Mouse (Mus musculus) forebrain, embryonic 16.5 days (tissue): ENCODE data around the gene Lrmda. TPM values are rescaled to one million over a fixed set of nuclear protein-coding genes. Genes with fewer than 3 reads are reported as not detected.

Experiments
- ATAC-seq: fragments of 200-750 bp; cut with Nextera tagmentation; 2 replicates; pipeline ENCODE4 v1.8.0; 2017; ENCODE audit warnings: mild to moderate bottlenecking, moderate library complexity
- H3K27ac ChIP-seq: fragments of 300-500 bp; sonication (generic); 2 replicates; pipeline ENCODE4 v1.5.1; 2014; ENCODE audit warnings: low read length, control low read depth
- H3K27me3 ChIP-seq: fragments of 300-500 bp; sonication (generic); replicated peaks from 2 replicates; pipeline ENCODE4 v1.6.1; 2014; ENCODE audit warnings: low read length; ENCODE audit not compliant: control insufficient read depth, insufficient read depth
- H3K36me3 ChIP-seq: fragments of 300-500 bp; sonication (generic); 2 replicates; pipeline ENCODE4 v1.6.1; 2014; ENCODE audit not compliant: control insufficient read depth, insufficient read depth
- H3K4me1 ChIP-seq: fragments of 300-500 bp; sonication (generic); replicated peaks from 2 replicates; pipeline ENCODE4 v1.6.1; 2014; ENCODE audit warnings: low read length; ENCODE audit not compliant: control insufficient read depth, insufficient read depth
- H3K4me2 ChIP-seq: fragments of 300-500 bp; sonication (generic); 2 replicates; pipeline ENCODE4 v1.6.1; 2014; ENCODE audit warnings: mild to moderate bottlenecking, low read length, control low read depth
- H3K4me3 ChIP-seq: fragments of 300-500 bp; sonication (generic); replicated peaks from 2 replicates; pipeline ENCODE4 v1.5.1; 2014; ENCODE audit warnings: mild to moderate bottlenecking, low read length, control low read depth
- H3K9ac ChIP-seq: fragments of 300-500 bp; sonication (generic); replicated peaks from 2 replicates; pipeline ENCODE4 v1.6.1; 2014; ENCODE audit warnings: low read depth, low read length, control low read depth
- H3K9me3 ChIP-seq: fragments of 300-500 bp; sonication (generic); 2 replicates; pipeline ENCODE4 v1.6.1; 2016; ENCODE audit warnings: low read length; ENCODE audit not compliant: control insufficient read depth
- WGBS: fragments of 180-500 bp; shearing (Covaris S2); extraction: QIAGEN DNeasy Blood & Tissue Kit; methylation state at CpG from one replicate; pipeline ENCODE4 v1.1.7; 2014; 5-methylcytosine and 5-hydroxymethylcytosine counted together
- polyA plus RNA-seq: library from polyadenylated mRNA; unstranded; fragments of >200 nt; fragmentation: Nextera tagmentation; extraction: Ambion mirVana; gene quantifications from 2 replicates; pipeline ENCODE4 v1.2.1, GENCODE M21; 2015

Lrmda gene
- polyA plus RNA-seq, 1 experiment from 2014 or later: not detected

GRCm38 (mm10) chr14:22552358-22552757, 532.8 kb downstream of the Lrmda start:
- 14% methylated on average over 4 of the region's 4 CpGs for WGBS
- H3K4me3 ChIP-seq: no peak overlapping the region
- no peak overlapping the region for H3K27ac ChIP-seq
- H3K4me2 ChIP-seq: no peak overlapping the region
- ATAC-seq: peak; percentile 79
- no peaks in the 10 kb centered on the region for H3K9me3 ChIP-seq
- H3K9ac ChIP-seq: no peak overlapping the region
- peaks cover 4% of the 10 kb centered on the region; the same call in 1 of the 2 replicates for H3K27me3 ChIP-seq
- H3K4me1 ChIP-seq: 0 out of 2 replicates have a peak, but pooled peaks cover 9% of the 10 kb centered on the region
- no peaks in the 10 kb centered on the region for H3K36me3 ChIP-seq

- no peak for ATAC-seq
- no peak overlapping the region for H3K27ac ChIP-seq
- no peaks in the 10 kb centered on the region for H3K9me3 ChIP-seq
- no peak overlapping the region for H3K4me3 ChIP-seq
- no peak overlapping the region for H3K4me2 ChIP-seq
- H3K4me1 ChIP-seq: 0 out of 2 replicates have a peak, but pooled peaks cover 9% of the 10 kb centered on the region
- peaks cover 4% of the 10 kb centered on the region; the same call in 1 of the 2 replicates for H3K27me3 ChIP-seq
- no peaks in the 10 kb centered on the region for H3K36me3 ChIP-seq
- WGBS: 7% methylated on average over 3 of the region's 3 CpGs
- H3K9ac ChIP-seq: no peak overlapping the region
Measured at GRCm38 (mm10) chr14:22552841-22553240, 533.3 kb downstream of the Lrmda start.

- no peaks in the 10 kb centered on the region for H3K9me3 ChIP-seq
- no peak overlapping the region for H3K9ac ChIP-seq
- peaks cover 4% of the 10 kb centered on the region; the same call in 1 of the 2 replicates for H3K27me3 ChIP-seq
- WGBS: 91% methylated on average over 3 of the region's 3 CpGs
- no peak overlapping the region for H3K27ac ChIP-seq
- no peak overlapping the region for H3K4me2 ChIP-seq
- no peak overlapping the region for H3K4me3 ChIP-seq
- 0 out of 2 replicates have a peak, but pooled peaks cover 9% of the 10 kb centered on the region for H3K4me1 ChIP-seq
- no peaks in the 10 kb centered on the region for H3K36me3 ChIP-seq
- no peak for ATAC-seq
Measured at GRCm38 (mm10) chr14:22553717-22554116, 534.2 kb downstream of the Lrmda start.

GRCm38 (mm10) chr14:22572486-22572885, 553.0 kb downstream of the Lrmda start:
- H3K27me3 ChIP-seq: peaks cover 24% of the 10 kb centered on the region
- ATAC-seq: no peak
- H3K36me3 ChIP-seq: no peaks in the 10 kb centered on the region
- H3K27ac ChIP-seq: no peak overlapping the region
- no peak overlapping the region for H3K4me2 ChIP-seq
- no peak overlapping the region for H3K9ac ChIP-seq
- no peak overlapping the region for H3K4me3 ChIP-seq
- H3K4me1 ChIP-seq: peaks cover 2% of the 10 kb centered on the region
- H3K9me3 ChIP-seq: no peaks in the 10 kb centered on the region
- WGBS: 57% methylated on average over 5 of the region's 5 CpGs

DNA sequence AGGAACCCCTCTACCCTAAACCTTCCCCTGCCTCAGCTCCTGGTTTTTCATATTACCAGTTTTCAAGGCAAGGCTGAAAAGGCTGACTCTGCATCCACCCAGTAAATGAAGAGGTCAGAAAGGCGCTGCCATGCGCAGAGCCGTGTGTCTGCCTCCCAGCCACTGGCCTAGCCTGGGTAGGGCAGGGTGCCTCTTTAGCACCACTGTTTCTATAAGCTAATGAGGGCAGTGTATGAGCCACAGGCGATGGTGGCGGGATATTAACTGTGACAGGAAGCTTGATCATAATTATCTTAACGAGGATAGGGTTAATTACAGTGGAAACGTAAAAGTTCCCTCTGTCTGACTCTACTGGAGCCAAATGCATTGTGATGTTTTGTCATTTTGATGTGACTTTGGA, 554.1 kb downstream of the Lrmda start:
- Histone ChIP-seq H3K9me3 (no peaks in the 10 kb centered on the region), H3K27me3 (peaks cover 24% of the 10 kb centered on the region), H3K9ac (no peak overlapping the region), H3K4me2 (no peak overlapping the region), H3K4me3 (no peak overlapping the region), H3K27ac (no peak overlapping the region), H3K36me3 (no peaks in the 10 kb centered on the region), H3K4me1 (peaks cover 7% of the 10 kb centered on the region)
- WGBS: 54% methylated on average over 7 of the region's 7 CpGs
- no peak for ATAC-seq

DNA sequence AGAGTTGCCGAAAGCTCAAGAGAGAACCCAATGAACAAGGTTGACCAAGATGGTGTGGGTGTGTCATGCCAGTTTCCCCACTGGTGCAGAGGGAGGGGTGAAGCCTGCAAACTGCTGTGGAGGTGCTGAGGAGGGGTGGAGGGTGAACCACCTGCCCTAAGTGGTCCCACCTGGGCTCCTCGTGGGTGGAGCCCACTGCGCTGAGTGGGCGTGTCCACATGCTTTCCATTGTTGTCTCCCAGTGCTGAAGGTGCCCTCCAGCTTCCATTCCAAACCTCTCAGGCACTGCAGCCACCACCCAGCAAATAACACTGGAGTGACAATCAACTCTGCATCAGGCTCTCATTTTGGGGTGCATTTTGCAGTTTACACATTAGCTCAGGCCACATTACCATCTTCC, 554.5 kb downstream of the Lrmda start:
- Histone ChIP-seq H3K9me3 (no peaks in the 10 kb centered on the region), H3K36me3 (no peaks in the 10 kb centered on the region), H3K4me1 (peaks cover 7% of the 10 kb centered on the region), H3K27ac (no peak overlapping the region), H3K9ac (no peak overlapping the region), H3K4me3 (no peak overlapping the region), H3K4me2 (no peak overlapping the region), H3K27me3 (peaks cover 25% of the 10 kb centered on the region)
- no peak for ATAC-seq
- 81% methylated on average over 4 of the region's 4 CpGs for WGBS

DNA sequence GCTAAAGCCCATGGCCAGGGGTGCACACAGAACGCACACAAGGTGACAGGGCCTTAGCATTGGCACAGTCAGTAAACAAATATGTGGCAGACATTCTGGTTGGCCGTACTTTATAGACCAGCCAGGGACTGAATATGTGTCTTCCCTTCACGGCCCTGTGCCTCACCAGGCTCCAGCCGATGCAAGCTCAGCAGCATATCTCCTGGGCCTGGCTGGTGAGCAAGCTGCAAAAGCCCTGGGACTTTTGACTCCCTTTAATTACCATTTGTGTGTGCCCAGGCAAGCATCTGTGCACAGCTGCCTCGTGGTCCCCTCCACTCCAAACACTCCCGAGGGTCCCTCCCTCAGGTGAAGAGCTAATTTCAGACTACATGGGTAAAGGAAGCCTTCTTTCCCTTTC, 556.9 kb downstream of the Lrmda start:
- no peaks in the 10 kb centered on the region for H3K9me3 ChIP-seq
- no peak for ATAC-seq
- H3K27ac ChIP-seq: no peak overlapping the region
- H3K4me1 ChIP-seq: peaks cover 7% of the 10 kb centered on the region
- H3K36me3 ChIP-seq: no peaks in the 10 kb centered on the region
- WGBS: 36% methylated on average over 6 of the region's 6 CpGs
- peaks cover 27% of the 10 kb centered on the region for H3K27me3 ChIP-seq
- no peak overlapping the region for H3K4me3 ChIP-seq
- no peak overlapping the region for H3K4me2 ChIP-seq
- no peak overlapping the region for H3K9ac ChIP-seq

- no peak overlapping the region for H3K9ac ChIP-seq
- peaks cover 7% of the 10 kb centered on the region for H3K4me1 ChIP-seq
- H3K9me3 ChIP-seq: no peaks in the 10 kb centered on the region
- WGBS: 24% methylated on average over 13 of the region's 13 CpGs
- no peak overlapping the region for H3K4me3 ChIP-seq
- ATAC-seq: no peak
- H3K36me3 ChIP-seq: no peaks in the 10 kb centered on the region
- peaks cover 24% of the 10 kb centered on the region for H3K27me3 ChIP-seq
- no peak overlapping the region for H3K27ac ChIP-seq
- 0 out of 2 replicates have a peak overlapping the region, but pooled peaks have one; percentile 5 for H3K4me2 ChIP-seq
Measured at GRCm38 (mm10) chr14:22577411-22578037, 558.0 kb downstream of the Lrmda start.

DNA sequence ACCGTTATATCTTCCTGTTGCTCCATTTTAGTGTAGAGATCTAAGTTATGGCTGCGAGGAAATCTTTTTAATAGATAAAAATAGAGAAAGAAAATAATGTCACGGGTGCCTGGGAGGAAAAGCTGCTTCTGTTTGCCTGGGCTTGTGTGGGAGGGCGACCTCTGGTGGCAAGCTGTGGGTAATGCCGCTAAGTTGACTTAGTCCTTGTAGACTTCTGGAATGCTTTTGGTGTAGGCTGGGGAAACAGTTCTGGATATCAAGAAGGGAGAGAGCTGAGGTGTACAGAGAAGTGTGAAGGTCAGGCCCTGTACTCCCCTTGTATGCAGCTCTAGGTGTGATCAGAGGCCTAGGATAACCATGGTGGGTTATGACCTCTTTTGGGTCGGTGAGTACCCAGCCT, 558.7 kb downstream of the Lrmda start:
- H3K27me3 ChIP-seq: peaks cover 19% of the 10 kb centered on the region; the same call in 1 of the 2 replicates
- no peak overlapping the region for H3K4me3 ChIP-seq
- peak; percentile 54 for ATAC-seq
- no peak overlapping the region for H3K9ac ChIP-seq
- no peaks in the 10 kb centered on the region for H3K36me3 ChIP-seq
- H3K9me3 ChIP-seq: no peaks in the 10 kb centered on the region
- WGBS: 19% methylated on average over 6 of the region's 6 CpGs
- peaks cover 7% of the 10 kb centered on the region for H3K4me1 ChIP-seq
- H3K27ac ChIP-seq: no peak overlapping the region
- 0 out of 2 replicates have a peak overlapping the region, but pooled peaks have one; percentile 5 for H3K4me2 ChIP-seq
